ENCODE assay signal across 20 mouse cellular contexts in the genomic region with DNA sequence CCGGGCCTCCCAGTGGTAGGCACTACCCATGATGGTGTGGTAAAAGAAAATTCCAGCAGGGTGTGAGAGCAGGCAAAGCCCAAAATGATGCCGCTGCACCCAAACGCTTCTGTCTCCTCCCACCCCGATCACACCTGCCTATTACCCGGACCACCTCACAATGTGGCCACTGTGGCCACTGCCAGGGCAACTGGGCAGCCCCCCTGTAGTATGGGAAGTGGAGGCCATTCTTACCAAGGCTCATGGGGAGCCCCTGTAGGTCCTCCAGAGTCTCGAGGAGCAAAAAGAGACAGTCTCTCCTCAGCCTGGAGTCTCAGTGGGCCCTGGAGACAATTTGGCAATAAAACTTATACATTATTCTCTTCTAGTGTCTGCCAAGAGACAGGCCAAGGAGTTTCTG. TPM values are rescaled to one million over a fixed set of nuclear protein-coding genes. Genes with fewer than 3 reads are reported as not detected.
"Had no signal": no experiment of that assay in that cellular context is flagged by ENCODE, and none has a peak within 500 bp of the region (broad histone marks: within the 10 kb centered on the region; RNA-seq: fewer than 3 reads in every experiment).

A gene (minus strand): TSS at position 101 of the 400 bp plus-strand sequence.

- ATAC-seq: midbrain, embryonic 13.5 days; midbrain, embryonic 15.5 days had no signal

- DNase-seq: lung, adult 18-20 months; lung, embryonic 14.5 days; lung, postnatal 10 days; right cerebral cortex, postnatal 14 days; thymus, adult 2 months; thymus, postnatal 25 days; thymus, postnatal 4 days had no signal

- H3K9me3 ChIP-seq: megakaryocyte, embryonic 14.5 days; midbrain, embryonic 13.5 days; midbrain, embryonic 15.5 days; neural tube, embryonic 12.5 days; stomach, embryonic 15.5 days had no signal

- H3K27me3 ChIP-seq: midbrain, embryonic 15.5 days; neural tube, embryonic 12.5 days; stomach, embryonic 15.5 days had no signal

- H3K36me3 ChIP-seq: midbrain, embryonic 13.5 days; midbrain, embryonic 15.5 days; neural tube, embryonic 12.5 days; stomach, embryonic 15.5 days had no signal

- H3K4me3 ChIP-seq: megakaryocyte, embryonic 14.5 days; midbrain, embryonic 13.5 days; midbrain, embryonic 15.5 days; neural tube, embryonic 12.5 days; stomach, embryonic 15.5 days had no signal

- H3K27ac ChIP-seq: macrophage; midbrain, embryonic 13.5 days; midbrain, embryonic 15.5 days; neural tube, embryonic 12.5 days; stomach, embryonic 15.5 days; stomach, postnatal 0 days had no signal

- H3K9ac ChIP-seq: lung, embryonic 14.5 days; midbrain, embryonic 13.5 days; midbrain, embryonic 15.5 days; neural tube, embryonic 12.5 days; stomach, embryonic 15.5 days had no signal

- H3K4me2 ChIP-seq: lung, embryonic 14.5 days; midbrain, embryonic 11.5 days; midbrain, embryonic 13.5 days; midbrain, embryonic 15.5 days; neural tube, embryonic 12.5 days; stomach, embryonic 15.5 days had no signal

- H3K4me1 ChIP-seq: midbrain, embryonic 13.5 days; neural tube, embryonic 12.5 days; stomach, embryonic 15.5 days had no signal

RNA-seq across cellular contexts. Expression of the gene that starts here (rescaled TPM):
- polyA plus RNA-seq: lung, embryonic 14.5 days; lung, embryonic 16.5 days; macrophage; midbrain, embryonic 11.5 days; midbrain, embryonic 13.5 days; midbrain, embryonic 15.5 days; midbrain, postnatal 0 days; neural tube, embryonic 12.5 days; neural tube, embryonic 14.5 days; spleen, adult 2 months; stomach, embryonic 15.5 days; thymus, adult 2 months; urinary bladder, adult 2 months had no signal
